In genomic region chrX:103744171-103745039, GRCm38 (mm10) we compare ENCODE assay signal across 8 mouse cellular contexts.
A peak's percentile ranks its signal among the peaks of the same experiment; 100 is the strongest.
DNase-seq lines count a peak whose midpoint lies in the region; ATAC-seq and TF ChIP-seq lines count a peak whose summit lies in the region.

No protein-coding gene starts in this region.

- H3K9me3 ChIP-seq in midbrain, embryonic 12.5 days, result no peaks in the 10 kb centered on the region
- H3K9me3 ChIP-seq in lung, postnatal 0 days (ENCODE audit: low read length), result no peaks in the 10 kb centered on the region

- peaks cover 68% of the 10 kb centered on the region for H3K27me3 ChIP-seq in midbrain, embryonic 12.5 days
- H3K27me3 ChIP-seq in lung, postnatal 0 days (replicated peaks; ENCODE audit: insufficient read depth, low read length), result 0 out of 2 replicates have a peak, but pooled peaks cover 5% of the 10 kb centered on the region

- intact Hi-C loops in gastrocnemius, postnatal 14 days (cut with DNase I; ENCODE audit: low total_unique reads), result no loop called here

- H3K36me3 ChIP-seq in midbrain, embryonic 12.5 days, result no peaks in the 10 kb centered on the region
- no peaks in the 10 kb centered on the region for H3K36me3 ChIP-seq in lung, postnatal 0 days (ENCODE audit: insufficient read depth, low read length)

- WGBS in midbrain, embryonic 12.5 days, result 32% methylated on average over 7 of the region's 7 CpGs
- WGBS in lung, postnatal 0 days, result 59% methylated on average over 7 of the region's 7 CpGs

- H3K9ac ChIP-seq in midbrain, embryonic 12.5 days (replicated peaks), result no peak overlapping the region
- no peak overlapping the region for H3K9ac ChIP-seq in lung, postnatal 0 days (replicated peaks; ENCODE audit: low read depth)

- no peak overlapping the region for H3K4me3 ChIP-seq in layer of hippocampus, adult 2 months
- no peak overlapping the region for H3K4me3 ChIP-seq in midbrain, embryonic 12.5 days
- no peak overlapping the region for H3K4me3 ChIP-seq in lung, postnatal 0 days (ENCODE audit: low read depth, low read length)

- no peak for TF ChIP-seq EP300 in lung, postnatal 0 days (IDR thresholded peaks at IDR 0.05)

- no peak for TF ChIP-seq CTCF in layer of hippocampus, adult 2 months (conservative IDR thresholded peaks at IDR 0.05)
- no peak for TF ChIP-seq CTCF in lung, postnatal 0 days (IDR thresholded peaks at IDR 0.05)

- no peak overlapping the region for H3K4me2 ChIP-seq in midbrain, embryonic 12.5 days (replicated peaks)
- H3K4me2 ChIP-seq in lung, postnatal 0 days (replicated peaks; ENCODE audit: low read depth, low read length), result no peak overlapping the region

- peak overlapping the region; percentile 84 for H3K27ac ChIP-seq in layer of hippocampus, adult 2 months
- peak overlapping the region; percentile 77 for H3K27ac ChIP-seq in midbrain, embryonic 12.5 days (replicated peaks)
- H3K27ac ChIP-seq in lung, postnatal 0 days (ENCODE audit: low read length), result no peak overlapping the region

- peaks cover 14% of the 10 kb centered on the region for H3K4me1 ChIP-seq in midbrain, embryonic 12.5 days
- H3K4me1 ChIP-seq in lung, postnatal 0 days (ENCODE audit: insufficient read depth, low read depth, low read length), result no peaks in the 10 kb centered on the region

- peak; percentile 96 for ATAC-seq in midbrain, embryonic 12.5 days (ENCODE audit: low FRiP score, low read depth)
- ATAC-seq in activated CD4-positive, CD25-positive, alpha-beta regulatory T cell, adult 4 months, result no peak
- no peak for ATAC-seq in lung, postnatal 0 days

- DNase-seq in cerebellum, postnatal 14 days, result peak; percentile 32 to 39
- no peak for DNase-seq in cerebellum, postnatal 25 days
- DNase-seq in layer of hippocampus, adult 2 months (ENCODE audit: low spot score in 2 of 2), result peak; percentile 44 to 85
- DNase-seq in gastrocnemius, postnatal 14 days, result no peak
- DNase-seq in kidney, postnatal 36 days, result no peak
- DNase-seq in lung, postnatal 0 days (ENCODE audit: low spot score), result no peak

Comparison
In these comparisons a context has a peak if more than half of its experiments do, and no peak if none do; other contexts are left out.
1. DNase-seq: peak in cerebellum, postnatal 14 days (2 of 2) and layer of hippocampus, adult 2 months (2 of 2); none in cerebellum, postnatal 25 days (0 of 2), gastrocnemius, postnatal 14 days (single experiment), kidney, postnatal 36 days (0 of 2) and lung, postnatal 0 days (single experiment).